Mouse (Mus musculus): Measurements from ENCODE around the gene Acan. TPM values are rescaled to one million over a fixed set of nuclear protein-coding genes. Genes with fewer than 3 reads are reported as not detected.

Gene Acan
- 0.01 TPM in 1 of 2 replicates, not detected in the other for polyA plus RNA-seq (2012)

DNA sequence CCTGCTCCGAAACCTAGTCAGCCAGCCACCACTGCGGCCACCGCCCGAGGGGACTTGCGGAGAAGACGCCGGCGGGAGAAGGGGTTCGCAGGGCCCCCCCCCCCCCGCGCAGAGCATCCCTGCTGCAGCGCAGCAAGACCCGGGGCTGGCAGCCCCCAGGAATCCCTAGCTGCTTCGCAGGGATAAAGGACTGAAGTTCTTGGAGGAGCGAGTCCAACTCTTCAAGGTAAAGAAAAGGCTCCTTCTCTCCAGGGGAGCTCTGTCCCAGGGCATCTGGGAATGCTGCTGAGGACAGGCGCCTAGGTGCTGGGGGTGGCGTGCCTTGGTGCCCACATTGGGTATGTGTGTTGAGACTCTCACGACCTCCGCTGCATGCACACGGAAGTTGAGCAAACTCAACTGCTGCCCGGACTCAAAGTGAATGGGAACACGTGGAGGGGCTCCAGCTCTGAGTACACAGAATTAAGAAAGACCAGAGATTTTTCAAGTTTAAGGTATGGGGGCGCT, at the start of gene Acan:
Gene Acan (plus strand): TSS at position 101 of the 507 bp plus-strand sequence.
- Histone ChIP-seq H3K36me3 (ENCODE audit: control insufficient read depth) (no peaks in the 10 kb centered on the region), H3K27me3 (ENCODE audit: control insufficient read depth) (peaks cover 52% of the 10 kb centered on the region), H3K9me3 (ENCODE audit: control insufficient read depth, low read length) (no peaks in the 10 kb centered on the region), H3K4me1 (ENCODE audit: control insufficient read depth) (no peaks in the 10 kb centered on the region), H3K4me3 (replicated peaks) (no peak within 1 kb of the TSS)
- TF ChIP-seq TAL1 (IDR thresholded peaks at IDR 0.05; ENCODE audit: low read length): no peak
- no peak for TF ChIP-seq GATA1 (IDR thresholded peaks at IDR 0.05; ENCODE audit: low read length)

DNA sequence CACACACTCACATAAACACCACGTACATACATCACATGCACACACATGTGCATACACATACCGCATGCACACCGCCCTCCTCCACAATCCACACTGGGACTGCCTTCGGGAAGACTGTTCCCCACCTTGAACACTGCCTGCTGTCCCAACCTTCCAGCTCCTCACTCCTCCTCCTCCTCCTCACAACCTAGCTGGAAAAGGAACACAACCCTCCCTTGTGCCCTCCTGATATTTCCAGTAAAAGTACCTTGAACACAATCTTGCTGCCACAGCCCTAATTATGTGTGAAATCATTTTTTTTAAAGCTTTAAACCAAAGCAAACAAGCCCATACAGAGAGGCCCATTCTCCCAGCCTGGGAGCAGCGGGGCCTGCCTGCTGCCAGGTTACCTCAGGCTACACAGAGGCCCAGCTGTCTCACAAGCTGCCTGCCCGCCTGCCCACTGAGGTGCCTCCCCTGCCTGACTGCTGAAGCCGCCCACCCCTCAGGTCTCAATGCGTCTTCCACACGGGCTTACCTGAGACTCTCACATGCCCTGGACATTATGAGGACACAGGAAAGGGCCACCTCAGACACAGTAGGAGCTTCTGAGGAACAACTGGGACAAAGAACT, 31.9 kb upstream of the Acan start:
- TF ChIP-seq GATA1 (IDR thresholded peaks at IDR 0.05; ENCODE audit: low read length): no peak
- no peak for TF ChIP-seq TAL1 (IDR thresholded peaks at IDR 0.05; ENCODE audit: low read length)
- H3K36me3 ChIP-seq (ENCODE audit: control insufficient read depth): no peaks in the 10 kb centered on the region
- no peaks in the 10 kb centered on the region for H3K9me3 ChIP-seq (ENCODE audit: control insufficient read depth, low read length)
- no peaks in the 10 kb centered on the region for H3K27me3 ChIP-seq (ENCODE audit: control insufficient read depth)
- no peak overlapping the region for H3K4me3 ChIP-seq (replicated peaks)
- no peaks in the 10 kb centered on the region for H3K4me1 ChIP-seq (ENCODE audit: control insufficient read depth)

DNA sequence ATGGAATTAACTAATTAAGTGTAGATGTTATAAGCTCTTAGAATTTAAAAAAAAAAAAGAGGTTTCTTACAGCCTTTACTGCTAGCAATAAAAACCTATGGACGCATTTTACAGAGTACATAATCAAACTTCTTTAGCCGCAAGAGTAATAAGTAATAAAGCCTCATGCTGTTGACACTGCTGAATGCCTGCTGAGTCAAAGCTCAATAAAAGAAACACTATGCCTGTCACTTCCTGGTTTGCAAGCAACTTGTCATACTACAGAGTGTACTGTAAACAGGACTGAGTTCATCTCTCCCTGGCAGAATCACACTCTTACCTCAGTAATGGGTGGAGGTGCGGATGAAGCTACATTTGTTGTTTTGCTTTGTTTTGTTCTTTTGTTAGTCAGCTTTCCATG, 24.1 kb upstream of the Acan start:
- no peak for TF ChIP-seq TAL1 (IDR thresholded peaks at IDR 0.05; ENCODE audit: low read length)
- TF ChIP-seq GATA1 (IDR thresholded peaks at IDR 0.05; ENCODE audit: low read length): no peak
- Histone ChIP-seq H3K4me1 (ENCODE audit: control insufficient read depth) (no peaks in the 10 kb centered on the region), H3K4me3 (replicated peaks) (no peak overlapping the region), H3K36me3 (ENCODE audit: control insufficient read depth) (no peaks in the 10 kb centered on the region), H3K27me3 (ENCODE audit: control insufficient read depth) (no peaks in the 10 kb centered on the region), H3K9me3 (ENCODE audit: control insufficient read depth, low read length) (no peaks in the 10 kb centered on the region)

DNA sequence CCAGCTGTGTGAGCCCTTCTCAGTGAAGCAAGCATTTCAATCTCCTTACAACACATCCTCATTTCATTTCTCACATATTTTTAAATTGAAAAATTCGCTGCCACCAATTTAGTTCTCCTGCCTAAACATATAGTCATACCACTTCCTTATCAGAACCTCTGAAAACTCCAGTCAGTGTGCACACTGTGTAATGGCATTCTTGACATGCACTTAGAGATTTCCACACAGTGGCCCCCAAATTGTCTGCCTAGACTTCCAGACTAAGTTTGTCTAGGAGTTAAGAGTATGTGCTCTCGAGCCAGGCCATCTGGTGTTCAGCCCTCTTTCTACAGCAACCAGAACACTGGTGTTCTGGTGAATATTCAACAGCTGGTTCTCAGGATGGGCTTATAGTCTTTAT, 19.5 kb upstream of the Acan start:
- Histone ChIP-seq H3K4me1 (ENCODE audit: control insufficient read depth) (no peaks in the 10 kb centered on the region), H3K27me3 (ENCODE audit: control insufficient read depth) (no peaks in the 10 kb centered on the region), H3K4me3 (replicated peaks) (no peak overlapping the region), H3K9me3 (ENCODE audit: control insufficient read depth, low read length) (no peaks in the 10 kb centered on the region), H3K36me3 (ENCODE audit: control insufficient read depth) (no peaks in the 10 kb centered on the region)
- TF ChIP-seq GATA1 (IDR thresholded peaks at IDR 0.05; ENCODE audit: low read length) (no peak), TAL1 (IDR thresholded peaks at IDR 0.05; ENCODE audit: low read length) (no peak)

- Histone ChIP-seq H3K27me3 (ENCODE audit: control insufficient read depth) (no peaks in the 10 kb centered on the region), H3K9me3 (ENCODE audit: control insufficient read depth, low read length) (no peaks in the 10 kb centered on the region), H3K4me1 (ENCODE audit: control insufficient read depth) (no peaks in the 10 kb centered on the region), H3K36me3 (ENCODE audit: control insufficient read depth) (no peaks in the 10 kb centered on the region), H3K4me3 (replicated peaks) (no peak overlapping the region)
- TF ChIP-seq GATA1 (IDR thresholded peaks at IDR 0.05; ENCODE audit: low read length) (no peak), TAL1 (IDR thresholded peaks at IDR 0.05; ENCODE audit: low read length) (no peak)
These were observed 18.8 kb upstream of the Acan start for GRCm38 (mm10) chr7:79034521-79034920.

DNA sequence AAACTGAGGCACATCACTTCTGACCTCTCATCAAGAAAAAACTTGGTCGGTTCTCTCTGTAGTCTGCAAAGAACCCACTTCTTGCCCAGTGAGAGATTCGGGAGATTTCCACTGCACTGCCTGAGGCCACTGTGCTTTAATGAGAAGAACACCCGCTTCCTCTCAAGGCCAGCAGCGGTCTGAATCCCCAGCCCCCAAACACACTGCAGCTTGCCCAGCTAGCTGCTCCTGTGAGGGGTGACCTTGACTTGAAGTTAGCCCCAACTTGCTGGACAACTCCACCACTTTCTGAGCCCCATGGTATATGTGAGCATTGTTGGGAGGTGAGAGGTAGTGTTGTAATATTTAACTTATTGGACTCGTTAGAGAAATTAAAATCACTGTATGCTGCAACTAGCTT, 1.2 kb upstream of the Acan start:
- Histone ChIP-seq H3K4me1 (ENCODE audit: control insufficient read depth) (no peaks in the 10 kb centered on the region), H3K36me3 (ENCODE audit: control insufficient read depth) (no peaks in the 10 kb centered on the region), H3K4me3 (replicated peaks) (no peak overlapping the region), H3K9me3 (ENCODE audit: control insufficient read depth, low read length) (no peaks in the 10 kb centered on the region), H3K27me3 (ENCODE audit: control insufficient read depth) (peaks cover 52% of the 10 kb centered on the region)
- TF ChIP-seq TAL1 (IDR thresholded peaks at IDR 0.05; ENCODE audit: low read length) (no peak), GATA1 (IDR thresholded peaks at IDR 0.05; ENCODE audit: low read length) (no peak)

- Histone ChIP-seq H3K27me3 (ENCODE audit: control insufficient read depth) (peaks cover 52% of the 10 kb centered on the region), H3K4me1 (ENCODE audit: control insufficient read depth) (no peaks in the 10 kb centered on the region), H3K9me3 (ENCODE audit: control insufficient read depth, low read length) (no peaks in the 10 kb centered on the region), H3K4me3 (replicated peaks) (no peak overlapping the region), H3K36me3 (ENCODE audit: control insufficient read depth) (no peaks in the 10 kb centered on the region)
- TF ChIP-seq GATA1 (IDR thresholded peaks at IDR 0.05; ENCODE audit: low read length) (no peak), TAL1 (IDR thresholded peaks at IDR 0.05; ENCODE audit: low read length) (no peak)
These were observed 531 bp upstream of the Acan start for GRCm38 (mm10) chr7:79052521-79053382.

- no peaks in the 10 kb centered on the region for H3K4me1 ChIP-seq (ENCODE audit: control insufficient read depth)
- H3K9me3 ChIP-seq (ENCODE audit: control insufficient read depth, low read length): no peaks in the 10 kb centered on the region
- H3K36me3 ChIP-seq (ENCODE audit: control insufficient read depth): no peaks in the 10 kb centered on the region
- no peak for TF ChIP-seq TAL1 (IDR thresholded peaks at IDR 0.05; ENCODE audit: low read length)
- TF ChIP-seq GATA1 (IDR thresholded peaks at IDR 0.05; ENCODE audit: low read length): no peak
- no peak overlapping the region for H3K4me3 ChIP-seq (replicated peaks)
- H3K27me3 ChIP-seq (ENCODE audit: control insufficient read depth): peaks cover 52% of the 10 kb centered on the region
These were observed 828 bp downstream of the Acan start for GRCm38 (mm10) chr7:79054111-79054510.

- Histone ChIP-seq H3K9me3 (ENCODE audit: control insufficient read depth, low read length) (no peaks in the 10 kb centered on the region), H3K27me3 (ENCODE audit: control insufficient read depth) (peaks cover 22% of the 10 kb centered on the region), H3K4me1 (ENCODE audit: control insufficient read depth) (no peaks in the 10 kb centered on the region), H3K4me3 (replicated peaks) (no peak overlapping the region), H3K36me3 (ENCODE audit: control insufficient read depth) (no peaks in the 10 kb centered on the region)
- TF ChIP-seq TAL1 (IDR thresholded peaks at IDR 0.05; ENCODE audit: low read length) (no peak), GATA1 (IDR thresholded peaks at IDR 0.05; ENCODE audit: low read length) (no peak)
These were observed 5.3 kb downstream of the Acan start for GRCm38 (mm10) chr7:79058546-79058945.

Measured in erythroblast, embryonic 14.5 days (primary cell).